Comparison of ENCODE assay signal across 11 mouse cellular contexts in the genomic region with DNA sequence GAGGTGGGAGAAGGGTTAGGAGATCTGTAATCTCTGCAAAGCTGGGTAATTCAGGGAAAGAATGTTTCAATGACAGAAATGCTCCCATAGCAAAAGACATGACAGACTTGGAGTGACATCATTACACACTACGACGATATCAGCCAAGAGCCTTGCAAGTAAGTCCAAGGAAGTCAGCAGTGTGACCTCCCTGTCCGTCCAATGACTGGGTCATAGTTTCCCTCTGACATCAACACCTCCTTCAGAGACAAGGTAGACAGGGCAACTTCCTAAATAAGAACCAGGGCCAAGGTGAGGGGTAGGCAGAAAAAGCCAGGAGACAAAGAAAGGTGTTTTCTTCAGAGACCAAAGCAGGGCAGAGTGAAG.
DNase-seq lines count a peak whose midpoint lies in the region; ATAC-seq lines count a peak whose summit lies in the region.
"Had no signal": no experiment of that assay in that cellular context is flagged by ENCODE, and none has a peak within 500 bp of the region (broad histone marks: within the 10 kb centered on the region; RNA-seq: fewer than 3 reads in every experiment).

No protein-coding gene starts in this region.

- ATAC-seq in forebrain, embryonic 15.5 days (replicated peaks) = peak; percentile 51; the same call in 1 of the 2 replicates
- ATAC-seq in forebrain, embryonic 12.5 days (ENCODE audit: low FRiP score) = no peak
- no peak for ATAC-seq in heart, embryonic 12.5 days (ENCODE audit: insufficient number of reproducible peaks, low FRiP score)
- 0 out of 2 replicates have a peak, but pooled peaks have one; percentile 32 for ATAC-seq in intestine, embryonic 14.5 days (replicated peaks; ENCODE audit: low FRiP score, low TSS enrichment, low read depth)
- ATAC-seq in intestine, embryonic 16.5 days = no peak
- ATAC-seq in heart, embryonic 16.5 days (replicated peaks; ENCODE audit: extremely low read depth, insufficient read depth, low FRiP score) = no peak
- ATAC-seq in kidney, embryonic 14.5 days (ENCODE audit: low FRiP score, low TSS enrichment) = no peak

- no peaks in the 10 kb centered on the region for H3K27me3 ChIP-seq in forebrain, embryonic 15.5 days
- peaks cover 8% of the 10 kb centered on the region; the same call in 1 of the 2 replicates for H3K27me3 ChIP-seq in forebrain, embryonic 12.5 days
- H3K27me3 ChIP-seq in heart, embryonic 12.5 days (replicated peaks) = no peaks in the 10 kb centered on the region
- no peaks in the 10 kb centered on the region for H3K27me3 ChIP-seq in intestine, embryonic 14.5 days (replicated peaks; ENCODE audit: control insufficient read depth, insufficient read depth, low read length)
- H3K27me3 ChIP-seq in intestine, embryonic 16.5 days (replicated peaks; ENCODE audit: control insufficient read depth, insufficient read depth, low read length) = no peaks in the 10 kb centered on the region
- H3K27me3 ChIP-seq in heart, embryonic 16.5 days (ENCODE audit: control insufficient read depth, insufficient read depth, low read length) = no peaks in the 10 kb centered on the region
- no peaks in the 10 kb centered on the region for H3K27me3 ChIP-seq in kidney, embryonic 14.5 days (ENCODE audit: control insufficient read depth, insufficient read depth, low read length)
- H3K27me3 ChIP-seq: embryonic facial prominence, embryonic 12.5 days; limb, embryonic 13.5 days had no signal

- no peaks in the 10 kb centered on the region for H3K9me3 ChIP-seq in forebrain, embryonic 15.5 days
- H3K9me3 ChIP-seq in forebrain, embryonic 12.5 days = no peaks in the 10 kb centered on the region
- H3K9me3 ChIP-seq in heart, embryonic 12.5 days (replicated peaks) = no peaks in the 10 kb centered on the region
- no peaks in the 10 kb centered on the region for H3K9me3 ChIP-seq in intestine, embryonic 14.5 days (ENCODE audit: control insufficient read depth, low read length)
- H3K9me3 ChIP-seq in intestine, embryonic 16.5 days (ENCODE audit: control insufficient read depth, low read length) = no peaks in the 10 kb centered on the region
- H3K9me3 ChIP-seq in heart, embryonic 16.5 days (replicated peaks; ENCODE audit: control insufficient read depth, low read length) = no peaks in the 10 kb centered on the region
- H3K9me3 ChIP-seq in kidney, embryonic 14.5 days (ENCODE audit: control insufficient read depth, low read length) = no peaks in the 10 kb centered on the region
- H3K9me3 ChIP-seq: embryonic facial prominence, embryonic 12.5 days; limb, embryonic 13.5 days had no signal

- H3K4me3 ChIP-seq in forebrain, embryonic 15.5 days = no peak overlapping the region
- H3K4me3 ChIP-seq in forebrain, embryonic 12.5 days (replicated peaks) = no peak overlapping the region
- H3K4me3 ChIP-seq in heart, embryonic 12.5 days = no peak overlapping the region
- no peak overlapping the region for H3K4me3 ChIP-seq in intestine, embryonic 14.5 days (ENCODE audit: low read depth, low read length)
- no peak overlapping the region for H3K4me3 ChIP-seq in intestine, embryonic 16.5 days (ENCODE audit: low read length)
- H3K4me3 ChIP-seq in heart, embryonic 16.5 days (ENCODE audit: low read length) = no peak overlapping the region
- H3K4me3 ChIP-seq in kidney, embryonic 14.5 days (ENCODE audit: low read length) = no peak overlapping the region
- H3K4me3 ChIP-seq: embryonic facial prominence, embryonic 12.5 days; limb, embryonic 13.5 days had no signal

- no peak overlapping the region for H3K9ac ChIP-seq in forebrain, embryonic 15.5 days (replicated peaks)
- no peak overlapping the region for H3K9ac ChIP-seq in forebrain, embryonic 12.5 days
- H3K9ac ChIP-seq in heart, embryonic 12.5 days = no peak overlapping the region
- H3K9ac ChIP-seq in intestine, embryonic 14.5 days (ENCODE audit: low read length) = no peak overlapping the region
- no peak overlapping the region for H3K9ac ChIP-seq in intestine, embryonic 16.5 days (ENCODE audit: low read depth, low read length)
- no peak overlapping the region for H3K9ac ChIP-seq in heart, embryonic 16.5 days (ENCODE audit: low read length)
- H3K9ac ChIP-seq in kidney, embryonic 14.5 days (ENCODE audit: low read depth, low read length) = no peak overlapping the region
- H3K9ac ChIP-seq: embryonic facial prominence, embryonic 12.5 days; limb, embryonic 13.5 days; liver, embryonic 14.5 days had no signal

- H3K4me1 ChIP-seq in forebrain, embryonic 15.5 days = no peaks in the 10 kb centered on the region
- no peaks in the 10 kb centered on the region for H3K4me1 ChIP-seq in forebrain, embryonic 12.5 days
- H3K4me1 ChIP-seq in heart, embryonic 12.5 days (replicated peaks) = peaks cover 5% of the 10 kb centered on the region; the same call in 1 of the 2 replicates
- H3K4me1 ChIP-seq in intestine, embryonic 14.5 days (replicated peaks; ENCODE audit: control insufficient read depth, insufficient read depth, low read length) = no peaks in the 10 kb centered on the region
- H3K4me1 ChIP-seq in intestine, embryonic 16.5 days (ENCODE audit: control insufficient read depth, insufficient read depth, low read length) = no peaks in the 10 kb centered on the region
- H3K4me1 ChIP-seq in heart, embryonic 16.5 days (ENCODE audit: control insufficient read depth, insufficient read depth, low read length) = peaks cover 4% of the 10 kb centered on the region
- no peaks in the 10 kb centered on the region for H3K4me1 ChIP-seq in kidney, embryonic 14.5 days (ENCODE audit: control insufficient read depth, insufficient read depth, low read length)
- H3K4me1 ChIP-seq: embryonic facial prominence, embryonic 12.5 days; limb, embryonic 13.5 days had no signal

- WGBS in forebrain, embryonic 15.5 days = 70% methylated on average over 3 of the region's 3 CpGs
- 84% methylated on average over 3 of the region's 3 CpGs for WGBS in forebrain, embryonic 12.5 days
- WGBS in heart, embryonic 12.5 days = 50% methylated on average over 3 of the region's 3 CpGs
- WGBS in intestine, embryonic 14.5 days = 68% methylated on average over 3 of the region's 3 CpGs
- WGBS in intestine, embryonic 16.5 days = 67% methylated on average over 3 of the region's 3 CpGs
- WGBS in heart, embryonic 16.5 days = 36% methylated on average over 3 of the region's 3 CpGs
- 75% methylated on average over 3 of the region's 3 CpGs for WGBS in kidney, embryonic 14.5 days

- H3K36me3 ChIP-seq in forebrain, embryonic 15.5 days = no peaks in the 10 kb centered on the region
- H3K36me3 ChIP-seq in forebrain, embryonic 12.5 days (replicated peaks) = no peaks in the 10 kb centered on the region
- no peaks in the 10 kb centered on the region for H3K36me3 ChIP-seq in heart, embryonic 12.5 days
- no peaks in the 10 kb centered on the region for H3K36me3 ChIP-seq in intestine, embryonic 14.5 days (ENCODE audit: control insufficient read depth, insufficient read depth, low read length)
- no peaks in the 10 kb centered on the region for H3K36me3 ChIP-seq in intestine, embryonic 16.5 days (ENCODE audit: control insufficient read depth, insufficient read depth, low read length)
- H3K36me3 ChIP-seq in heart, embryonic 16.5 days (ENCODE audit: control insufficient read depth, insufficient read depth) = no peaks in the 10 kb centered on the region
- H3K36me3 ChIP-seq in kidney, embryonic 14.5 days (ENCODE audit: control insufficient read depth, insufficient read depth, low read length) = no peaks in the 10 kb centered on the region
- H3K36me3 ChIP-seq: embryonic facial prominence, embryonic 12.5 days; limb, embryonic 13.5 days had no signal

- no peak overlapping the region for H3K27ac ChIP-seq in forebrain, embryonic 15.5 days (replicated peaks)
- H3K27ac ChIP-seq in forebrain, embryonic 12.5 days = no peak overlapping the region
- peak overlapping the region; percentile 14; the same call in 1 of the 2 replicates for H3K27ac ChIP-seq in heart, embryonic 12.5 days (ENCODE audit: poor library complexity, severe bottlenecking)
- H3K27ac ChIP-seq in intestine, embryonic 14.5 days (ENCODE audit: low read depth) = no peak overlapping the region
- H3K27ac ChIP-seq in intestine, embryonic 16.5 days (ENCODE audit: low read length) = no peak overlapping the region
- peak overlapping the region; percentile 88 for H3K27ac ChIP-seq in heart, embryonic 16.5 days (ENCODE audit: low read length)
- H3K27ac ChIP-seq in kidney, embryonic 14.5 days (ENCODE audit: low read depth, low read length) = no peak overlapping the region
- H3K27ac ChIP-seq: embryonic facial prominence, embryonic 12.5 days; limb, embryonic 13.5 days; liver, embryonic 14.5 days had no signal

- no peak overlapping the region for H3K4me2 ChIP-seq in forebrain, embryonic 15.5 days (replicated peaks)
- no peak overlapping the region for H3K4me2 ChIP-seq in forebrain, embryonic 12.5 days
- H3K4me2 ChIP-seq in heart, embryonic 12.5 days = peak overlapping the region; percentile 54; the same call in 1 of the 2 replicates
- H3K4me2 ChIP-seq in intestine, embryonic 14.5 days (ENCODE audit: low read length) = no peak overlapping the region
- H3K4me2 ChIP-seq in intestine, embryonic 16.5 days (ENCODE audit: low read depth, low read length) = no peak overlapping the region
- H3K4me2 ChIP-seq in heart, embryonic 16.5 days (ENCODE audit: low read depth, low read length) = peak overlapping the region; percentile 22; the same call in 1 of the 2 replicates
- H3K4me2 ChIP-seq in kidney, embryonic 14.5 days (replicated peaks; ENCODE audit: low read depth, low read length) = no peak overlapping the region
- H3K4me2 ChIP-seq: embryonic facial prominence, embryonic 12.5 days; limb, embryonic 13.5 days had no signal

- DNase-seq in heart, adult 9 months (ENCODE audit: low spot score in 2 of 2) = no peak
- no peak for DNase-seq in intestine, embryonic 14.5 days (ENCODE audit: low spot score)

Comparison
In these comparisons a context has a peak if more than half of its experiments do, and no peak if none do; other contexts are left out.
1. ATAC-seq: peak in forebrain, embryonic 15.5 days (single experiment) and intestine, embryonic 14.5 days (single experiment); none in forebrain, embryonic 12.5 days (single experiment), heart, embryonic 12.5 days (single experiment), intestine, embryonic 16.5 days (single experiment), heart, embryonic 16.5 days (single experiment) and kidney, embryonic 14.5 days (single experiment).
2. H3K27ac ChIP-seq: peak in heart, embryonic 12.5 days (single experiment) and heart, embryonic 16.5 days (single experiment); none in forebrain, embryonic 15.5 days (single experiment), forebrain, embryonic 12.5 days (single experiment), intestine, embryonic 14.5 days (single experiment), intestine, embryonic 16.5 days (single experiment) and kidney, embryonic 14.5 days (single experiment).
3. H3K4me2 ChIP-seq: peak in heart, embryonic 12.5 days (single experiment) and heart, embryonic 16.5 days (single experiment); none in forebrain, embryonic 15.5 days (single experiment), forebrain, embryonic 12.5 days (single experiment), intestine, embryonic 14.5 days (single experiment), intestine, embryonic 16.5 days (single experiment) and kidney, embryonic 14.5 days (single experiment).